Mouse (Mus musculus): ENCODE results near the gene Lcn2.

DNA sequence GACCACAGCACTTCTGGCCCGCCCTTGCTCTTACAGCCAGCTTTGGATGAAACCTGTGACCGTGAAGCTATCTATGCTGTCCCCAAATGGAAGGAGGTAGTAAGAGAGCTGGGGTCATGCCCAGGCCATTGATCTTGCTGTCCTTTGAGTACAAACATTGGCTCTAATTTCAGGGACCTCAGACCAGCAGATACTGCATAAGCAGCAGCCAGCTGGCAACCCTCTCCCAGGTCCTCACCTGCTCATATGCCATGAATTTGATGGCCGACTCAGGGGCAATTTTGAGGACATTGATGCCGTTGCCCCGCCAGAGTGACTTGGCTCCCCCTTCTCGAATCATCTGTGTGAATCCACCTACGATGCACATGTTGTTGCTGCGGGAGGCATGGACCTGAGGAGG lies 29.4 kb upstream of the Lcn2 start:
- TF ChIP-seq POLR2A (IDR thresholded peaks at IDR 0.05; ENCODE audit: borderline replicate concordance, low read depth, low read length), result no peak
- no peak for TF ChIP-seq CTCF (IDR thresholded peaks at IDR 0.05; ENCODE audit: low read depth, low read length)

Measured in bone marrow macrophage, adult 2 months (primary cell).